Mouse (Mus musculus) midbrain, embryonic 12.5 days (tissue): ENCODE data around the gene Zmym5. TPM values are rescaled to one million over a fixed set of nuclear protein-coding genes. Genes with fewer than 3 reads are reported as not detected.
"Not testable (repeated sequence)": the region's sequence is repeated elsewhere in the genome, so short reads cannot be mapped to it uniquely, and the experiment has no call there.

Experiments
- ATAC-seq: fragments of 200-750 bp; cut with Nextera tagmentation; 2 replicates; pipeline ENCODE4 v1.8.0; 2017; ENCODE audit warnings: low read depth, moderate TSS enrichment, moderate library complexity; ENCODE audit not compliant: low FRiP score
- H3K27ac ChIP-seq: fragments of 300-500 bp; sonication (generic); replicated peaks from 2 replicates; pipeline ENCODE4 v1.5.1; 2016; ENCODE audit warnings: mild to moderate bottlenecking
- H3K27me3 ChIP-seq: fragments of 300-500 bp; sonication (generic); 2 replicates; pipeline ENCODE4 v1.6.1; 2016; ENCODE audit warnings: mild to moderate bottlenecking
- H3K36me3 ChIP-seq: fragments of 300-500 bp; sonication (generic); 2 replicates; pipeline ENCODE4 v1.6.1; 2016
- H3K4me1 ChIP-seq: fragments of 300-500 bp; sonication (generic); 2 replicates; pipeline ENCODE4 v1.6.1; 2016
- H3K4me2 ChIP-seq: fragments of 300-500 bp; sonication (generic); replicated peaks from 2 replicates; pipeline ENCODE4 v1.6.1; 2016; ENCODE audit warnings: mild to moderate bottlenecking, moderate library complexity
- H3K4me3 ChIP-seq: fragments of 300-500 bp; sonication (generic); 2 replicates; pipeline ENCODE4 v1.5.1; 2016; ENCODE audit warnings: mild to moderate bottlenecking
- H3K9ac ChIP-seq: fragments of 300-500 bp; sonication (generic); replicated peaks from 2 replicates; pipeline ENCODE4 v1.6.1; 2016; ENCODE audit warnings: mild to moderate bottlenecking, moderate library complexity
- H3K9me3 ChIP-seq: fragments of 300-500 bp; sonication (generic); 2 replicates; pipeline ENCODE4 v1.6.1; 2016; ENCODE audit warnings: mild to moderate bottlenecking
- WGBS: fragments of 180-500 bp; shearing (Covaris S2); methylation state at CpG from one replicate; pipeline ENCODE4 v1.1.7; 2016; 5-methylcytosine and 5-hydroxymethylcytosine counted together
- polyA plus RNA-seq: library from polyadenylated mRNA; unstranded; fragments of >200 nt; fragmentation: Nextera tagmentation; extraction: Ambion mirVana; gene quantifications from 2 replicates; pipeline ENCODE4 v1.2.1, GENCODE M21; 2016

Gene Zmym5
- polyA plus RNA-seq, 1 experiment from 2014 or later = 34.4 TPM

DNA sequence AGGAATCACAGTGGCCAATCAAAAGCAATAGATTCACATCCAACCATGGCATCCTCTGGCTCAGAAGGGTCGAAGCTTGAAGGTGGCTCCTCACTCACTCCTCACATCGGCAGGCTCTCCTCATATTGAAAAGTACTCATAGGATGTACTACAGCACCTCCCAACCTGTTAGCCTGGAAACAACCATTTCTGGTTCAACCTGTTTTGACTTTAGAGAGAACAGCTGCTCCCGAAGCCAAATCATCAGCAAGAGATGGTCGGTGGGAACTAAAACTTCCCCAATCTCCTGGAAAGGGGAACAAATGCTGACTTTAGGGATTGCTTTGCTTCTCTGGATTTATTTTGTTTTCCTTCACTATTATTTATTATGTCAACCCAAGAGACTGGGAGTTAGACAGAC is 5.6 kb upstream of the Zmym5 start:
- H3K36me3 ChIP-seq = no peaks in the 10 kb centered on the region
- no peak overlapping the region for H3K9ac ChIP-seq
- H3K27ac ChIP-seq = no peak overlapping the region
- H3K4me2 ChIP-seq = peak overlapping the region; percentile 36
- peaks cover 7% of the 10 kb centered on the region; the same call in 1 of the 2 replicates for H3K9me3 ChIP-seq
- H3K4me3 ChIP-seq = no peak overlapping the region
- 86% methylated on average over 4 of the region's 4 CpGs for WGBS
- H3K4me1 ChIP-seq = peaks cover 11% of the 10 kb centered on the region
- ATAC-seq = no peak
- no peaks in the 10 kb centered on the region for H3K27me3 ChIP-seq

DNA sequence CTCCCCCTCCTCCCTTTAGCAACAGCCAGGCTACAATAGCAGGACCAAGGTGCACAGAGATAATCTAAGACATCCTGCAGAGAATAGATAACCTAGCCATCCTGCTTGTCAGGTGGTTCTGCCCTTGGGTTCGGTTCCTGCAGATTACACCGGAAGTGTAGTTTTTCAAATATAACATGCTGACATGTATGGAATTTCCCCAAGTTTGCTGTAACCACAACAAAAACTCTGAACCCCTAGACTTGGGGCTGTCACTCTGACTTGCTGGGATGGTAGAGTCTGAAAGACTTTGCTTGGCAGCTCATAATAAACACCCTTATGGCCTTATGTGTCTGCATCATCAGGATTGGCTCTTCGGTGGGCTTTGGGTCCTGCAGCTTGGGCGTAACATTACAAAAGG is 5.0 kb upstream of the Zmym5 start:
- H3K4me3 ChIP-seq = no peak overlapping the region
- no peaks in the 10 kb centered on the region for H3K27me3 ChIP-seq
- peaks cover 7% of the 10 kb centered on the region; the same call in 1 of the 2 replicates for H3K9me3 ChIP-seq
- peaks cover 11% of the 10 kb centered on the region for H3K4me1 ChIP-seq
- WGBS = 91% methylated on average over 4 of the region's 4 CpGs
- no peaks in the 10 kb centered on the region for H3K36me3 ChIP-seq
- no peak for ATAC-seq
- no peak overlapping the region for H3K4me2 ChIP-seq
- no peak overlapping the region for H3K9ac ChIP-seq
- no peak overlapping the region for H3K27ac ChIP-seq

DNA sequence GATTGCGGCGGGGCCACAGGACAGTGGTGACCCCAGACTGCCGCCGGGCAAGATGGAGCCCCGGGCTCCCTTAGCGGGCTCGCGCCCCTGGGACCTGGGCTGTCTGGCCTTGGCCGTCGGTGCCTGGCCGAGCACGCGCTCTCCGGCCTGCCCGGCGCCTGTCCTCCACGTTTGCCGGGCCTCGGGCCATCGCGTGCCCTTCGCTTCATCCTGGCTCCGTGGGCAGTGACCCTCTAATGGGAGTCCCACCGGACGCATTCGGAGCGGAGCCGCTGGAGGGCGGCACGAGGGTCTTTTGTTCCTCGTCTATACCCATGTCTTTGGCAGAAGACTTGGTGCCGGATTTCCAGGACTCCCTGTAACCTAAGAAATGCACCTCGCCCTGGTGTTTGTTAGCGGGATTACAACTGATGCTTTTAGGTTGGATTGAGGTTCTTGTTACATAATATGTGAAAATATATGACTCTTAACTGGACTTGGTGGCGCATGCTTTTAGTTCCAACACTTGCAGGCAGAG is 1.1 kb upstream of the Zmym5 start:
- Histone ChIP-seq H3K4me3 (peak overlapping the region; percentile 61), H3K27ac (peak overlapping the region; percentile 94), H3K4me2 (peak overlapping the region; percentile 60), H3K36me3 (peaks cover 5% of the 10 kb centered on the region; the same call in 1 of the 2 replicates), H3K9ac (peak overlapping the region; percentile 76), H3K27me3 (no peaks in the 10 kb centered on the region), H3K4me1 (peaks cover 15% of the 10 kb centered on the region), H3K9me3 (no peaks in the 10 kb centered on the region)
- peak; percentile 35 for ATAC-seq
- WGBS = 1% methylated on average over 34 of the region's 35 CpGs

DNA sequence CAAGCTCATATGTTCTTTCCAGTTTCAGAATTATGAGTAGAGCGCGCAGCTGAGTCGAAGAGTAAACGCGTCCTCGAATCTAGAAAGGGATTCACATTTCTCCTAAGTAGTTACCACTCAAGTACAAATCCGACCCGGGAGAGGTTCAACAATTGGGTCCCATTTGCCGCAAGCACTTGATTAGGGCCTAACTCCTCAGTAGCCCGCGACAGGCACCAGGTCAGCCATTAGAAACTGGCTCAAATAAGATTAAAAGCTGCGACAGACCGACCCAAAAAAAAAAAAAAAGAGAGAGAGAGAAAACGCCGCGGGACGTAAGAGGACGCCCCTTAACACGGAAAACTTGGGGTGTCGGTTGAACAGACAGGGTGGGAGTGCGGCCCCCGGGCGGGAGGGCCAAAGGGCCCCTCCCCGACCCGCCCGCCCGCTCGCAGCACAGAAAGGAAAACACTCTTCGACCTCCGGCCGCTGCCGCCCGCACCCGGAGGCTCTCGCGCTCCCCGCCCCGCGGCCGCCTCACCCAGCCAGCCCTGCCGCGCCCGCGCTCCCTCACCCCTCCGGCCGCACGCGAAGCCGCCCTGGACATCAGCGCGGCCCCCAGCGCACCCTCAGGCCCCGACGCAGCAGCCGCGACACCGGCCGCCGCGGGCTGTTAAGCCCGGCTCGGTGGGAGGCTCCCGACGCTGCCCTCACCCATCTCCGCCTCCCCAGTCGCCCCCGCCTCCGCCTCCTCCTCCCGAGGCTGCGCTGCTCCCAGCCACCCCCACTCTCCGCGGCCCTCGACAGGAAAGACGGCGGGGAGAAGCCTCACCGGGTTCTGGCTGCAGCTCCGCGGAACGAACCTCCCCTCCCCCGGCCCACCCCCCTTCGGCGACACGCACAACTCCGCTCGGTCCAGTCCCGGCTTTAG is 480 bp downstream of the Zmym5 start:
- peak overlapping the region; percentile 77 for H3K4me3 ChIP-seq
- peak overlapping the region; percentile 70 for H3K4me2 ChIP-seq
- H3K27me3 ChIP-seq, H3K9me3 ChIP-seq, H3K36me3 ChIP-seq, ATAC-seq: not testable (repeated sequence)
- WGBS = under 1% methylated on average over 38 of the region's 86 CpGs
- peaks cover 14% of the 10 kb centered on the region for H3K4me1 ChIP-seq
- peak overlapping the region; percentile 93 for H3K27ac ChIP-seq
- peak overlapping the region; percentile 83 for H3K9ac ChIP-seq

DNA sequence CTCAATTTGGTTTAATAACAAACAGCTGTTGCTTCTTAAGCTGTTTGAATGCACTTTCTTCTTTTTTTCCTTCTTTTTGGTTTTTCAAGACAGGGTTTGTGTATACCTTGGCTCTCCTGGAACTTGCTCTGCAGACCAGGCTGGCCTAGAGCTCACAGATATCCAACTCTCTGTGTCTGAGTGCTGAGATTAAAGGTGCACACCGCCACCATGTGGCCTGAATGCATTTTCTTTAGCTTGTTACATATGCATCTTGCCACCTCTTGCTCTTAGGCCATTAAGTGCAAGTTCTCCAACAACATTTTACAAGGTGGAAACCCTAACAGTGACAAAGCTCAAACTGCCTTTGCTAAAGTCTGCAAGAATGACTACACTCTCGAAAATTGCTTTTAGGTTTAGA is 18.3 kb downstream of the Zmym5 start:
- no peak for ATAC-seq
- Histone ChIP-seq H3K36me3 (peaks cover 56% of the 10 kb centered on the region), H3K9me3 (no peaks in the 10 kb centered on the region), H3K9ac (no peak overlapping the region), H3K4me2 (no peak overlapping the region), H3K4me3 (no peak overlapping the region), H3K4me1 (no peaks in the 10 kb centered on the region), H3K27ac (no peak overlapping the region), H3K27me3 (no peaks in the 10 kb centered on the region)
- whole genome bisulfite sequencing = 52% methylated on average over 2 of the region's 2 CpGs

DNA sequence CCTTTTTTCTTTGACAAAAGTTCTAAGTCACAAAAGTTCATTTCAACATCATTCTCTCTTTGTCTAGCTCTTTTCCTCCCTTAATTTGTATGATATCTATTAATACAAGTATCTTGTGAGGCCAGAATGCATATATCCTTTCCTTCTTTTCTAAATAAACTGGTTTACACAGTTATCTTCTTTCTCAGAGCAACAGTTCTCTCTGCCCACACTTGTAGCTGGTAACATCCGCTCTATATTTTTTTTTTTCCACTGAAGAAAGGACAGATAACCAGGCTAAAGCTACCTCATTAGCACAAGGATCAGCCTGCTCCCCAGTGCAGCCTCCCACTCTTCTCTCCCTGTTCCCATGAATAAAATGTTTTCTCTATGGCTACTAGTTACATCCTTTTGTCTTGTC is 26.9 kb downstream of the Zmym5 start:
- no peaks in the 10 kb centered on the region for H3K27me3 ChIP-seq
- WGBS = 79% methylated on average over 1 of the region's 1 CpGs
- H3K27ac ChIP-seq = no peak overlapping the region
- H3K9me3 ChIP-seq = no peaks in the 10 kb centered on the region
- no peak for ATAC-seq
- no peak overlapping the region for H3K4me3 ChIP-seq
- H3K9ac ChIP-seq = no peak overlapping the region
- no peaks in the 10 kb centered on the region for H3K4me1 ChIP-seq
- no peak overlapping the region for H3K4me2 ChIP-seq
- no peaks in the 10 kb centered on the region for H3K36me3 ChIP-seq

DNA sequence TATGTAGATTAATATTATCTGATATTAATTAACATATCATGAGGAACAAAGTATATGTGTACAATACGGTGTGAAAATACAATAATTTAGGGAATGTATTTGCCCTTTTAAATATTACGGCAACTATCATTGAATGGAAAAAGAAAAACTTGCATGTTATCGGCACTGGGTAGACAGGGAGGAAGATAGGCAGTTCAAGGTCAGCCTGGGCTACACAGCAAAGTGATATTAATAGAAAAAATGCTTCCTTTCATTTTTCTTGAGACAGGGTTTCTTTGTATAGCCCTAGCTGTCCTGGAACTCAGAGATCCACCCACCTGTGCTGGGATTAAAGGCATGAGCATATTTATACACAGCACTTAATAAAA is 32.6 kb downstream of the Zmym5 start:
- peak; percentile 2; the same call in 1 of the 2 replicates for ATAC-seq
- Histone ChIP-seq H3K4me3 (peak overlapping the region; percentile 96), H3K27me3 (no peaks in the 10 kb centered on the region), H3K4me2 (peak overlapping the region; percentile 71), H3K4me1 (peaks cover 25% of the 10 kb centered on the region), H3K27ac (peak overlapping the region; percentile 93), H3K36me3 (no peaks in the 10 kb centered on the region), H3K9ac (0 out of 2 replicates have a peak overlapping the region, but pooled peaks have one; percentile 31), H3K9me3 (no peaks in the 10 kb centered on the region)
- 55% methylated on average over 3 of the region's 3 CpGs for WGBS

DNA sequence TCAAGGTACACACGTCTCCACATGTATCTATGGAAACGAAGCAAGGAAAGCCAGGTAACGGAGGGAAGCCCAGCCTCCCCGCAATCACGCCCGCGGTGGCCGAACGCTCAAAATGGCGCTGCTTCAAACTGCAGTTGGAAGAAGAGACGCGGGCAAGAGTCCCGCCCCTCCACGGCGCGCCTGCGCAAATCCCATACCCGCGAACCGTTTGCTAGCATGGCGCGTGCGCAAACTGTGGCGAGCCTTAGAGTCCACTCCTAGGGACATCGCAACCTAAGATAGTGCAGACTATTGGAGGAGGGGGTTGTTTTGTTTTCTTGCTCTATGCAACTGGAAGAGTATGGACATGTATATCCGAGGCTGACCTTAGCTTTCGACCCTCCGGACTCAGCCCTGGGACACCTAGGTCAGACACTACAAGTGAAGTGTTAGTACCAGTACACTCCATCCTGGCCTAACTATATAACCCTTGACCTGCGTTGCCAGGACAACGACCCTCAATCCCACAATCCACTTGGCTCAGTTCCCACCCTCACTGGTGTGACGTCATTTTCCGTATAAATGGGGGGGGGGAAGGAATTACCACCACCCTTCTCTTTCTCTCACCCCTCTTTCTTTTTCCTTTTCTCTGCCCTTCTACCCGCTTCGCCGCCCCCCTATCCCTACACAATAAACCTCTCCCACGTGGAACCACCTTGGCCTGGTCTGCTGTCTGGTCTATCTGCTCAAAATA is 33.1 kb downstream of the Zmym5 start, which contains the start of gene Pspc1:
Gene Pspc1, minus strand, starts transcription at position 117 of the 733 bp plus-strand sequence.
- H3K9ac ChIP-seq = peak within 1 kb of the TSS; percentile 94
- no peaks in the 10 kb centered on the region for H3K9me3 ChIP-seq
- H3K36me3 ChIP-seq = no peaks in the 10 kb centered on the region
- H3K27ac ChIP-seq = peak within 1 kb of the TSS; percentile 93
- 0% methylated on average over 36 of the region's 36 CpGs for WGBS
- peak within 1 kb of the TSS; percentile 96 for H3K4me3 ChIP-seq
- no peaks in the 10 kb centered on the region for H3K27me3 ChIP-seq
- peak; percentile 96 for ATAC-seq
- peak within 1 kb of the TSS; percentile 71 for H3K4me2 ChIP-seq
- peaks cover 29% of the 10 kb centered on the region for H3K4me1 ChIP-seq

DNA sequence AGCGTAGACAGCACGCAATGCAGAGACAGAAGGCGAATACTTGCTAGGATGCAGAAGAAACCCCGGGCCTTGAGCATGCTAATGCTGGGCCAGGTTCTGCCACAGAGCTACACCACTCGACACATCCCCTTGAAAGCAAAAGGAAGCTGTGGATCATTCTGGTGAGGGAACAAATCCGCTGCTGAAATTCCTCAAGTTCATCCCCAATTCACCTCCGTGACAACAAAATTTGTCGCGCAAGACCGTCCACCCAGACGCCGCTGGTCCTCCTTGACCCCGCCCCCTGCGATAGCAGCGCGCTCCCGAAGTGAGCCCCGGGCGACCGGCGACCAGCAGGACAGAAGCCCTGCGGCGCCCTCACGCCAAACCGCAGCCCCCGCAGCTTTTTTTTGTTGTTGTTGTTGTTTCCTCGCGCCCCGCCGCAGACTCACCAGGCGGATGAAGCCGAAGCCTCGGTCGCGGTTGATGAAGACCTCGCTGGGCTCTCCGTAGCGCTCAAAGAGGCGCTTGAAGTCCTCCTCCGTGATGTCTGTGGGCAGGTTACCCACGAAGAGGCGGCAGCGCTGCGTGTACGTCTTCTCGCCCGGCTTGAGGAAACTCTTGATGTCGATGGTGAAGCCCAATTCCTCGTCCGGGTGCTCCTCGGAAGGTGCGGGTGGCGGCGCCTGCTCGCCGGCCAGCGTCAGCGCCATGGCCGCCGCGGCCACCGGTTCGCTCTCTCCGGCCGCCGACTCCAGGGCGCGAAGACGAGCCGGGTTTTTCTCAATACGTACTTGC is 34.0 kb downstream of the Zmym5 start:
- Histone ChIP-seq H3K27me3 (no peaks in the 10 kb centered on the region), H3K4me1 (peaks cover 33% of the 10 kb centered on the region), H3K36me3 (no peaks in the 10 kb centered on the region), H3K4me2 (peak overlapping the region; percentile 71), H3K4me3 (peak overlapping the region; percentile 96), H3K9me3 (no peaks in the 10 kb centered on the region), H3K27ac (peak overlapping the region; percentile 93), H3K9ac (peak overlapping the region; percentile 94)
- WGBS = under 1% methylated on average over 70 of the region's 71 CpGs
- ATAC-seq = peak; percentile 20

DNA sequence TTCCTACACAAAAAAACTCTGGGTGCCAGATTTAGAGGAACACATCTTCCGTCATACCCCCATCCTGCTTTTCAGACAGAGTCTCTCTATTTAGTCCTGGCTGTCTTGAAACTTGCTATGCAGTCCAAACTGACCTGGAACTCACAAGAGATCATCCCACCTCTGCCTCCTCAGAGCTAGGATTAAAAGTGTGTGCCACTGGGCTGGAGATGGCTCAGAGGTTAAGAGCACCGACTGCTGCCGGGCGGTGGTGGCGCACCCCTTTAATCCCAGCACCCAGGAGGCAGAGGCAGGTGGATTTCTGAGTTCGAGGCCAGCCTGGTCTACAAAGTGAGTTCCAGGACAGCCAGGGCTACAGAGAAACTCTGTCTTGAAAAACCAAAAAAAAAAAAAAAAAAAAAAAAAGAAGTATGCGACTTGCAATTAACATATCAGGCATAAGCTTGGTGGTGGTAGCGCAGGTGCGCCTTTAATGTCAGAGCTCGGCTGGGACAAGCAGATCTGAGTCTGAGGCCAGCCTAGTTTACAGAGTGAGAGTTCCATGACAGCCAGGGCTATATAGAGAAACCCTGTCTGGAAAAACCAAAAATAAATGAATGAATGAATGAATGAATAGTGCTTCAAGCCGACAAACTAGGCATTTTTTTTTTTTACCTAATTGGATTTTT is 34.8 kb downstream of the Zmym5 start:
- Histone ChIP-seq H3K4me3 (peak overlapping the region; percentile 96), H3K27ac (no peak overlapping the region), H3K9me3 (no peaks in the 10 kb centered on the region), H3K4me2 (peak overlapping the region; percentile 71), H3K36me3 (peaks cover 5% of the 10 kb centered on the region), H3K27me3 (no peaks in the 10 kb centered on the region), H3K4me1 (peaks cover 33% of the 10 kb centered on the region), H3K9ac (peak overlapping the region; percentile 94)
- WGBS = 32% methylated on average over 11 of the region's 11 CpGs
- ATAC-seq = no peak

DNA sequence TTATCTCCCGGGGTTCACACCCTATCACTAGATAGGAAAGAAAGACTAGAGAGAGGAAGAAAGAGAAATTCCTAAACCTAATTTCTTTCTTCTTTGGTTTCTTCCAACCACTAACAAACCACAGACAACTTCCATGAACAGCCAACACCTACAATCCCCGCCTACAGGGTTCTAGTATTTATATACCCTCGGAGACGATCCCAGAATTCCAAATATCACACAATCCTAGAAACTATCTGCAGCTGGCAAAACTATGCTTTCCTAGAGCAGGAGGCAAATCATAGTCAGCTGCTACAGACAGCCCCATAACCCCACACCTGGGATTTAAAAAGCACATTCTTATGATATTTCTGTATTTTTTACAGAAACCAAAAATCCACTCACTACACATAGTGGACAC is 36.1 kb downstream of the Zmym5 start:
- 82% methylated on average over 4 of the region's 4 CpGs for WGBS
- Histone ChIP-seq H3K9me3 (no peaks in the 10 kb centered on the region), H3K27me3 (no peaks in the 10 kb centered on the region), H3K27ac (no peak overlapping the region), H3K4me3 (peak overlapping the region; percentile 31), H3K4me1 (peaks cover 33% of the 10 kb centered on the region), H3K36me3 (peaks cover 17% of the 10 kb centered on the region), H3K4me2 (peak overlapping the region; percentile 71), H3K9ac (no peak overlapping the region)
- no peak for ATAC-seq
